Mouse (Mus musculus) embryonic fibroblast, embryonic 13.5 days (primary cell): Measurements from ENCODE around the gene Rab3il1.

Source experiments
- CTCF ChIP-seq: IDR thresholded peaks from 2 replicates; pipeline ENCODE4 v1.5.1; 2011; ENCODE audit warnings: mild to moderate bottlenecking, control low read depth, low read length, moderate library complexity, borderline replicate concordance; ENCODE audit not compliant: insufficient read depth
- POLR2A ChIP-seq: IDR thresholded peaks from 2 replicates; pipeline ENCODE4 v1.6.1; 2011; ENCODE audit warnings: low read depth, mild to moderate bottlenecking, control low read depth, low read length, moderate library complexity

DNA sequence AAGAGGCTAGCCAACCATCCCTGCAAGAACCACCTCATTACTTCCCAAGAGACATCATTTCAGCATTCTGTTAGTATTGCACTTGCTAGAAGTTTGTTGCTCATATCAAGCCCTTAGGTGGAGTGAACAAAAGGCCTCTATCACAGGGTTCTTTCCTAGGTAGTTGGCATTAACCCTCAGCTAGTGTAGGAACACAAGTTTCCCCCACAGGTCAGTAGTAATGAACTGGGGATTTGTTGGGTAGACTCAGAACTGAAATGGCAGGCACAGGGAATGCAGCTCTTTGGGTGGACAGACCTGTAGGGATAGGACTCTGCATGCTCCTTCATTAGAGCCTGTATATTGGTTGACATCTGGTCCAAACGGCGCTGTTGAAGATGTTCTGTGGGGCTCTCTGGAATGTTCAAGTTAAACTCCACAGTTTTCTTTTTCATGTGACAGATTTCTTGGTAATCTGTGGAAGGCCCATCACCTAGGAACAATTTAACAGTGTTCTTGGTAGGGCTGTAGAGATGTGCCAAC is 15.5 kb upstream of the Rab3il1 start:
- TF ChIP-seq POLR2A (peak; percentile 15), CTCF (no peak)
